Mouse (Mus musculus) CH12.LX (cell line): Measurements from ENCODE around the gene Tsen2. TPM values are rescaled to one million over a fixed set of nuclear protein-coding genes. Genes with fewer than 3 reads are reported as not detected.

ENCODE experiments used
- DNase-seq: peaks from one replicate; pipeline ENCODE4 v3.0.0-alpha.2; 2013; ENCODE audit errors: extremely low read depth
- H3K27ac ChIP-seq: 2 replicates; pipeline ENCODE4 v1.5.1; 2012; ENCODE audit warnings: low read depth, mild to moderate bottlenecking, control low read depth, moderate library complexity; ENCODE audit not compliant: insufficient read depth
- H3K27me3 ChIP-seq: replicated peaks from 2 replicates; pipeline ENCODE3; 2012; ENCODE audit warnings: inconsistent platforms
- H3K36me3 ChIP-seq, 2 experiments: replicated peaks in 1 of 2; 2 replicates each; pipeline versions ENCODE3 to v1.6.1; 2012; ENCODE audit warnings: inconsistent platforms in 1 of 2, low read length in 1 of 2, mild to moderate bottlenecking in 1 of 2, mixed read lengths in 1 of 2, moderate library complexity in 1 of 2; ENCODE audit not compliant: control insufficient read depth in 1 of 2, insufficient read depth in 1 of 2
- H3K4me1 ChIP-seq, 2 experiments: 2 replicates each; pipeline ENCODE4 v1.6.1; 2012; ENCODE audit warnings: inconsistent platforms in 1 of 2, moderate library complexity in 1 of 2; ENCODE audit not compliant: insufficient read depth in 2 of 2, control insufficient read depth in 1 of 2
- H3K4me2 ChIP-seq: 2 replicates; pipeline ENCODE4 v1.6.1; 2012; ENCODE audit warnings: low read depth, mild to moderate bottlenecking, control low read depth; ENCODE audit not compliant: poor library complexity, insufficient read depth, severe bottlenecking
- H3K4me3 ChIP-seq, 3 experiments: fragments of 150-350 bp in 1 of 3; sonication (generic) in 1 of 3; replicated peaks in 1 of 3; 2 replicates each; pipeline versions ENCODE3 to v1.5.1; 2011 to 2012; ENCODE audit warnings: low read depth in 2 of 3, low read length in 2 of 3, mild to moderate bottlenecking in 2 of 3, moderate library complexity in 2 of 3, control low read depth in 1 of 3, improper control_type of control experiment in 1 of 3, inconsistent platforms in 1 of 3, mixed read lengths in 1 of 3; ENCODE audit not compliant: poor library complexity in 1 of 3
- H3K79me2 ChIP-seq: replicated peaks from 2 replicates; pipeline ENCODE4 v1.6.1; 2012; ENCODE audit warnings: mild to moderate bottlenecking, moderate library complexity; ENCODE audit not compliant: control insufficient read depth, poor library complexity, insufficient read depth, severe bottlenecking; ENCODE audit errors: extremely low read depth
- H3K9ac ChIP-seq: 2 replicates; pipeline ENCODE4 v1.6.1; 2012; ENCODE audit warnings: low read depth, mild to moderate bottlenecking, control low read depth, moderate library complexity; ENCODE audit not compliant: insufficient read depth
- H3K9me3 ChIP-seq: replicated peaks from 2 replicates; pipeline ENCODE3; 2012; ENCODE audit warnings: low read length, inconsistent platforms, mixed read lengths
- BHLHE40 ChIP-seq: IDR thresholded peaks from 2 replicates; pipeline ENCODE4 v1.6.1; 2011; ENCODE audit warnings: mild to moderate bottlenecking, low read depth, low read length, improper control_type of control experiment
- CHD1 ChIP-seq: IDR thresholded peaks from 2 replicates; pipeline ENCODE4 v1.6.1; 2012; ENCODE audit warnings: low read depth, low read length, improper control_type of control experiment, inconsistent platforms
- CHD2 ChIP-seq: IDR thresholded peaks from 2 replicates; pipeline ENCODE4 v1.6.1; 2011; ENCODE audit warnings: low read length, improper control_type of control experiment
- E2F4 ChIP-seq: IDR thresholded peaks from 2 replicates; pipeline ENCODE4 v1.6.1; 2011; ENCODE audit warnings: low read depth, low read length, improper control_type of control experiment; ENCODE audit not compliant: insufficient replicate concordance
- EP300 ChIP-seq: IDR thresholded peaks from 2 replicates; pipeline ENCODE4 v1.6.1; 2011; ENCODE audit warnings: low read length, improper control_type of control experiment
- HCFC1 ChIP-seq: IDR thresholded peaks from 2 replicates; pipeline ENCODE4 v1.6.1; 2012; ENCODE audit warnings: low read depth, mild to moderate bottlenecking, inconsistent platforms, low read length, improper control_type of control experiment
- IRF4 ChIP-seq: IDR thresholded peaks from 2 replicates; pipeline ENCODE4 v1.6.1; 2014; ENCODE audit warnings: low read depth, mild to moderate bottlenecking, inconsistent platforms, low read length, improper control_type of control experiment
- JUND ChIP-seq: conservative IDR thresholded peaks from 2 replicates; pipeline ENCODE4 v1.6.1; 2011; ENCODE audit warnings: low read depth, low read length, improper control_type of control experiment
- MAFK ChIP-seq: IDR thresholded peaks from 2 replicates; pipeline ENCODE4 v1.6.1; 2011; ENCODE audit warnings: low read length, improper control_type of control experiment; ENCODE audit not compliant: insufficient replicate concordance
- MAX ChIP-seq: IDR thresholded peaks from 2 replicates; pipeline ENCODE4 v1.6.1; 2011; ENCODE audit warnings: low read length, improper control_type of control experiment
- MAZ ChIP-seq: IDR thresholded peaks from 2 replicates; pipeline ENCODE4 v1.6.1; 2012; ENCODE audit warnings: low read depth, mild to moderate bottlenecking, inconsistent platforms, low read length, improper control_type of control experiment, moderate library complexity
- MXI1 ChIP-seq: IDR thresholded peaks from 2 replicates; pipeline ENCODE4 v1.6.1; 2011; ENCODE audit warnings: mild to moderate bottlenecking, low read depth, low read length, improper control_type of control experiment
- ZC3H11A ChIP-seq: IDR thresholded peaks from 2 replicates; pipeline ENCODE4 v1.6.1; 2012; ENCODE audit warnings: low read depth, mild to moderate bottlenecking, inconsistent platforms, low read length, improper control_type of control experiment
- ZKSCAN1 ChIP-seq: IDR thresholded peaks from 2 replicates; pipeline ENCODE4 v1.6.1; 2012; ENCODE audit warnings: low read depth, inconsistent platforms, low read length, improper control_type of control experiment, borderline replicate concordance
- ZMIZ1 ChIP-seq: IDR thresholded peaks from 2 replicates; pipeline ENCODE4 v1.6.1; 2012; ENCODE audit warnings: low read depth, mild to moderate bottlenecking, inconsistent platforms, low read length, improper control_type of control experiment
- dilution Hi-C: fragments of 300-500 bp; cut with MboI; formaldehyde crosslinking; loops from 2 replicates; pipeline ENCODE4 v1.14.3; 2020; ENCODE audit warnings: low sequenced_read_pairs; ENCODE audit not compliant: extremely low pct_unique_long_range_greater_than_20kb, extremely low pct_ligation_motif_present
- in situ Hi-C: fragments of 300-500 bp; cut with MboI; formaldehyde crosslinking; loops from 3 replicates; pipeline ENCODE4 v1.14.3; 2019; ENCODE audit warnings: low sequenced_read_pairs, low pct_ligation_motif_present, low pct_unique_long_range_greater_than_20kb, mixed read lengths
- polyA plus RNA-seq: library from polyadenylated mRNA; unstranded; fragments of >175 nt; gene quantifications from 2 replicates; pipeline ENCODE4 v1.2.1, GENCODE M21; 2012; ENCODE audit warnings: low read depth; ENCODE audit not compliant: insufficient read length
- total RNA-seq, 2 experiments: library from RNA; depleted of rRNA; stranded (reverse); fragments of 300-350 nt in 1 of 2; fragments of >200 nt in 1 of 2; gene quantifications; 2 replicates each; pipeline ENCODE4 v1.2.3; 2012 to 2014

The Tsen2 gene
- total and polyA plus RNA-seq, 3 experiments = 17.2 to 30.1 (median 20.4) TPM

DNA sequence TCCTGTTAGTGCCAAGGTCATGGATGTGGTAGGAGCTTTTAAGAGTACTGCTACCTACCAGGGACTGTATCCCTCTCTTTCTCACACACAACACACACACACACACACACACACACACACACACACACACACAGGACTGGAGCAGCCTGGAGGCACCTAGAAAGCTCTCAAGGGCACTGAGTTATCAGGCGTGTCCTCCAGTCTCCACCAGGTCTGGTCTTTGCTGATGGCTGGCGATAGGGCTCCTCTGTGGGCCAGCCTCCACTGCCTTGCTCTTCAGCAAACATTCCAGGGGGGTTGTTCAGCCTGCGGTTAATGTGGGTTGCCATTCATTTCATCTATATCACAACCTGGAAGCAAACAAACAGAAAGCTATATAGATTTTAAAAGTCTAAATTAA is 17.0 kb upstream of the Tsen2 start:
- dilution Hi-C loops (no loop called here), in situ Hi-C loops (loop anchor here (25.0 kb wide), 1 partner anchor 140 kb away; no protein-coding TSS in a partner anchor)
- Histone ChIP-seq H3K9me3 (no peaks in the 10 kb centered on the region), H3K9ac (no peak overlapping the region), H3K4me3 (no peak overlapping the region), H3K27me3 (no peaks in the 10 kb centered on the region), H3K4me1 (peaks cover 4 to 26% of the 10 kb centered on the region in 2 experiments; a peak in 3 of 4 replicates), H3K4me2 (no peak overlapping the region), H3K36me3 (peaks cover 0 to 6% of the 10 kb centered on the region in 2 experiments), H3K27ac (no peak overlapping the region), H3K79me2 (no peaks in the 10 kb centered on the region)
- TF ChIP-seq EP300 = no peak
- TF ChIP-seq IRF4 = no peak
- no peak for DNase-seq

DNA sequence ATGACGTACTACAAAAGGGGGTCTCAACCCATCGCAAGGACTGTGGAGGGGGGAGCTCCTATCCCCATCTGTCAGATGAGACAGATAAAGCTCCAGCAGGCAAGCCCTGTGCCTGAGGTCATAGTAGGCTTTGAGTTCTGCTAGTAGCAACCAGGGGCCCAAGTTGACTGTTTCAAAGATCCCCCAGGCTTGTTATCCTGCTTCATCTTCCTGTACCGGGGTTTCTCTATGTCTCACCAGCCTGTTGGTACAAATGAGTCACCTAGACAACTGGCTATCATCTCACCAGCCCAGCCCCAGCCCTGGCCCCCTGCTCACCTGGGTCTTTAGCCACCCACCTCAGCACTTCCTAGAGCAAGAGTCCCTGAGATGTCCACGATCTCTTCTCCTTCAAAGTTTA is 16.1 kb upstream of the Tsen2 start:
- no peaks in the 10 kb centered on the region for H3K9me3 ChIP-seq
- H3K9ac ChIP-seq = no peak overlapping the region
- H3K4me2 ChIP-seq = no peak overlapping the region
- DNase-seq = no peak
- no peaks in the 10 kb centered on the region for H3K27me3 ChIP-seq
- peaks cover 0 to 16% of the 10 kb centered on the region in 2 experiments; a peak in 2 of 4 replicates for H3K4me1 ChIP-seq
- H3K36me3 ChIP-seq = peaks cover 0 to 6% of the 10 kb centered on the region in 2 experiments
- no peaks in the 10 kb centered on the region for H3K79me2 ChIP-seq
- in situ Hi-C loops = loop anchor here (25.0 kb wide), 1 partner anchor 141 kb away; no protein-coding TSS in a partner anchor
- no peak overlapping the region for H3K27ac ChIP-seq
- no peak for TF ChIP-seq MAFK
- no peak for TF ChIP-seq HCFC1
- no peak for TF ChIP-seq BHLHE40
- TF ChIP-seq CHD1 = no peak
- no peak for TF ChIP-seq ZMIZ1
- no peak for TF ChIP-seq JUND
- TF ChIP-seq CHD2 = no peak
- TF ChIP-seq MXI1 = no peak
- no peak for TF ChIP-seq E2F4
- no peak for TF ChIP-seq ZC3H11A
- TF ChIP-seq MAX = no peak
- dilution Hi-C loops = no loop called here
- H3K4me3 ChIP-seq = no peak overlapping the region

DNA sequence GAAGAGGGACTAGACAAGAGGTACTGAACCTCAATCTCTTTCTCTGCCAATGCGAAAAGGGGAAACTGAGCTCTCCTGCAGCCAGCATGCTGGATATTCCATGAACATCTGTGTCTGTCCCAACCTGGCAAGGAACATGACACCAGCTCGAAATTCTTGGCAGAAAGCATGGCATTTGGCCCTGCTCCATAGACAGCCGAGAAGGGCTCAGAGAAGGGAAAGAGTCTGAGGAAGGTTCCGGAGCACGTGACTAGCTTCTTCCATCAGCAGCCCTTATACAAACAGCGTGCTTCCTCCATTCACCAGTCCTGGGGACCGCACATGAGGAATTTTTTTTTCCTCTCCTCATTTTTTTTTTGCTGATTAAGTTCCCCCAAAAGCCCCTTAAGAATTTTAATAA is 9.8 kb upstream of the Tsen2 start:
- Histone ChIP-seq H3K9ac (no peak overlapping the region), H3K27me3 (no peaks in the 10 kb centered on the region)
- DNase-seq = no peak
- TF ChIP-seq ZKSCAN1 (no peak), MAZ (no peak)
- TF ChIP-seq, all 38 proteins: peak for 0
- Histone ChIP-seq H3K4me3 (no peak overlapping the region), H3K9me3 (no peaks in the 10 kb centered on the region), H3K79me2 (no peaks in the 10 kb centered on the region), H3K4me1 (peaks cover 0 to 8% of the 10 kb centered on the region in 2 experiments; a peak in 2 of 4 replicates), H3K27ac (no peak overlapping the region), H3K4me2 (no peak overlapping the region), H3K36me3 (peaks cover 0 to 6% of the 10 kb centered on the region in 2 experiments)
- dilution Hi-C loops = no loop called here
- in situ Hi-C loops = loop anchor here (5.0 to 25.0 kb wide), 3 partner anchors 147 to 302 kb away; no protein-coding TSS in a partner anchor
